Mouse (Mus musculus) embryonic facial prominence, embryonic 15.5 days (tissue): Measurements from ENCODE around the gene Alg3. TPM values are rescaled to one million over a fixed set of nuclear protein-coding genes. Genes with fewer than 3 reads are reported as not detected.

Source experiments
- ATAC-seq: fragments of 200-750 bp; cut with Nextera tagmentation; 2 replicates; pipeline ENCODE4 v1.8.0; 2017; ENCODE audit warnings: low read depth, moderate TSS enrichment; ENCODE audit not compliant: insufficient number of reproducible peaks, low FRiP score, low TSS enrichment
- H3K27ac ChIP-seq: fragments of 300-500 bp; sonication (generic); replicated peaks from 2 replicates; pipeline ENCODE4 v1.5.1; 2015; ENCODE audit warnings: mild to moderate bottlenecking, inconsistent platforms
- H3K27me3 ChIP-seq: fragments of 300-500 bp; sonication (generic); 2 replicates; pipeline ENCODE4 v1.6.1; 2015; ENCODE audit warnings: inconsistent platforms
- H3K36me3 ChIP-seq: fragments of 300-500 bp; sonication (generic); 2 replicates; pipeline ENCODE4 v1.6.1; 2015; ENCODE audit warnings: mild to moderate bottlenecking, inconsistent platforms
- H3K4me1 ChIP-seq: fragments of 300-500 bp; sonication (generic); 2 replicates; pipeline ENCODE4 v1.6.1; 2015; ENCODE audit warnings: inconsistent platforms
- H3K4me2 ChIP-seq: fragments of 300-500 bp; sonication (generic); replicated peaks from 2 replicates; pipeline ENCODE4 v1.6.1; 2015; ENCODE audit warnings: mild to moderate bottlenecking, inconsistent platforms
- H3K4me3 ChIP-seq: fragments of 300-500 bp; sonication (generic); replicated peaks from 2 replicates; pipeline ENCODE4 v1.5.1; 2015; ENCODE audit warnings: mild to moderate bottlenecking, inconsistent platforms
- H3K9ac ChIP-seq: fragments of 300-500 bp; sonication (generic); 2 replicates; pipeline ENCODE4 v1.6.1; 2015; ENCODE audit warnings: inconsistent platforms
- H3K9me3 ChIP-seq: fragments of 300-500 bp; sonication (generic); replicated peaks from 2 replicates; pipeline ENCODE4 v1.6.1; 2016; ENCODE audit warnings: inconsistent platforms
- WGBS: fragments of 180-500 bp; shearing (Covaris S2); methylation state at CpG from one replicate; pipeline ENCODE4 v1.1.7; 2015; 5-methylcytosine and 5-hydroxymethylcytosine counted together
- polyA plus RNA-seq: library from polyadenylated mRNA; unstranded; fragments of >200 nt; fragmentation: Nextera tagmentation; extraction: Ambion mirVana; gene quantifications from 2 replicates; pipeline ENCODE4 v1.2.1, GENCODE M21; 2015

Gene Alg3
- polyA plus RNA-seq, 1 experiment from 2014 or later: 39.4 TPM

DNA sequence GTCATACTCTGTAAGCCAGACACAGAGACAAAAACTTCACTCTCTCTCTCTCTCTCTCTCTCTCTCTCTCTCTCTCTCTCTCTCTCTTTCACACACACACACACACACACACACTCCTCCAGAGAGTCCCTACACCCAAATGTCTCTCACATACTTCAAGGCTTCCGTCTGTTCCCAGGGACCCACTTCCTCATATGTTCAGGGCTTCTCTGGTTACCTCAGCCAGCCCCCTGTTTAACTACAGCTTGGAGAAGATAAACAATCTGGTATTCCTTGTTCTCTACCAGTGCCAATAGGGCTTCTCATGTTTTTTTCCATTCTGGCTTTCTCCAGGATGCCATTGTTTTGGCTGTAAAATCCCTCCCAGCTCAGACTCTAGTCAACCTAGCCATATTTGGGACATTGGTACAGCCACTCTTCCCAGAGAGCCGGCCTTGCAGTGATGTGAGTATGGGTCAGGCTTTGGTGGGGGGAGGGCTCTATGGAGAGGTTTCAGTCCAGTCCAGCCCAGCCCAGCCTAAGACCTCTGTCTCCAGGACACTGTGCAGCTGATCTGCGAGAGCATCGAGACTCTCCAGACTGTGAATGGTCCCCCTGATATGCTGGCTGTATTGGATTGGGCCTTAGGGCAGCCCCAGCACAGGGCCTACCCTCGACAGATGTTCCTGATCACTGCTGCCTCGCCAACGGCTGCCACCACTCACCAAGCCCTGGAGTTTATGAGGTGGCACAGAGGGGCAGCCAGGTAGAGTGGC lies 14.7 kb downstream of the Alg3 start:
- WGBS: 50% methylated on average over 7 of the region's 7 CpGs
- no peak overlapping the region for H3K9ac ChIP-seq
- H3K9me3 ChIP-seq: no peaks in the 10 kb centered on the region
- no peak overlapping the region for H3K4me3 ChIP-seq
- H3K4me1 ChIP-seq: no peaks in the 10 kb centered on the region
- H3K4me2 ChIP-seq: no peak overlapping the region
- peaks cover 32% of the 10 kb centered on the region for H3K27me3 ChIP-seq
- no peak overlapping the region for H3K27ac ChIP-seq
- H3K36me3 ChIP-seq: no peaks in the 10 kb centered on the region
- no peak for ATAC-seq

DNA sequence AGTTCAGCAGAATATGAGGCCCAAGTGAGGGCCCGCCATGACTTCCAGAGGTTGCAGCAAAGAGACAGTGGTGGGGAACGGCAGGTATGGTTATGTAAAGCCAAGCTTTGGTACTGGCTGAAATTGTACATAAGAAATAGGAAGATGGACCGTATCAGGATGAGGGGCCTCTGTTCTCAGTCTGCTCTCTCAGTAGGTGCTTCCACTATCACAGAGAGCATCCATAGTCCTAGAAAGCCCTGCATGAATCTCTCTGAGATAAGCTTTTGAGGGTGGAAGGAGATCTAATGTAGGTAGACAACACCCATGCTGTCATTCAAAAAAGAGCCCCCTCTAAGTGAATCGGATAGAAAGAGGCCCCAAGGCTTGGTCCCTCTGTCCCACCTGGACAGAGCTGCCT lies 15.8 kb downstream of the Alg3 start:
- ATAC-seq: no peak
- 83% methylated on average over 4 of the region's 4 CpGs for WGBS
- no peak overlapping the region for H3K4me2 ChIP-seq
- H3K9me3 ChIP-seq: no peaks in the 10 kb centered on the region
- H3K27me3 ChIP-seq: peaks cover 43% of the 10 kb centered on the region
- no peaks in the 10 kb centered on the region for H3K36me3 ChIP-seq
- H3K9ac ChIP-seq: no peak overlapping the region
- H3K4me3 ChIP-seq: no peak overlapping the region
- no peak overlapping the region for H3K27ac ChIP-seq
- peaks cover 8% of the 10 kb centered on the region for H3K4me1 ChIP-seq

DNA sequence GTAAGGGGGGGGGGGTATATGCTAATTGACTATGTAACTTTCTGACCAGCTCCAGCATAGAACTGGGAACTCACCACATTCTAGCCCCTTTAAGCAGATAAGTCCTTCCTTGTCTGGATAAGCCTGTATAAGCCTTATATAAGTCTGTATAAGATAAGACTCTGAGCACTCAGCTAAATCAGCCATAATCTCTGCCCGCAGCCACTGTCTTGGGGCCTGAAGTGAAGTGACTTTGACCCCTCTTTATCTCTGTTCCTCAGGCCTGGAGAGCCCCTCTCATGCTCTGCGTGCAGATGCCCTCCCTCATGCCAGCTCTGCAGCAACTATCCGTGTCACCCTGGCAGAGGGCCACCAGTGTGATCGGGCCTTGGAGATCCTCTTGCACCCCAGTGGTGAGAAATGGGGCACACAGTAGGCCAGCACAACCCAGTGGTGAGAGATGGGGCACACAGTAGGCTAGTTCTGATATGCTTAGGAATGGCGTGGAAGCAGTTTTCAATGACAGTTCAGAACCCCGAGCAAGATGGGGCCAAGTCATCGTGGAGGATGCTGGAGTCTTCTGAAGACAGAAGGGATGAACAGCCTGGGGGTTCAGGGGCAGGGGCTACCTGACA lies 16.4 kb downstream of the Alg3 start:
- Histone ChIP-seq H3K4me1 (peaks cover 13% of the 10 kb centered on the region), H3K27me3 (peaks cover 49% of the 10 kb centered on the region), H3K9ac (no peak overlapping the region), H3K4me2 (no peak overlapping the region), H3K36me3 (no peaks in the 10 kb centered on the region), H3K9me3 (no peaks in the 10 kb centered on the region), H3K4me3 (no peak overlapping the region), H3K27ac (no peak overlapping the region)
- ATAC-seq: no peak
- WGBS: 83% methylated on average over 7 of the region's 7 CpGs

DNA sequence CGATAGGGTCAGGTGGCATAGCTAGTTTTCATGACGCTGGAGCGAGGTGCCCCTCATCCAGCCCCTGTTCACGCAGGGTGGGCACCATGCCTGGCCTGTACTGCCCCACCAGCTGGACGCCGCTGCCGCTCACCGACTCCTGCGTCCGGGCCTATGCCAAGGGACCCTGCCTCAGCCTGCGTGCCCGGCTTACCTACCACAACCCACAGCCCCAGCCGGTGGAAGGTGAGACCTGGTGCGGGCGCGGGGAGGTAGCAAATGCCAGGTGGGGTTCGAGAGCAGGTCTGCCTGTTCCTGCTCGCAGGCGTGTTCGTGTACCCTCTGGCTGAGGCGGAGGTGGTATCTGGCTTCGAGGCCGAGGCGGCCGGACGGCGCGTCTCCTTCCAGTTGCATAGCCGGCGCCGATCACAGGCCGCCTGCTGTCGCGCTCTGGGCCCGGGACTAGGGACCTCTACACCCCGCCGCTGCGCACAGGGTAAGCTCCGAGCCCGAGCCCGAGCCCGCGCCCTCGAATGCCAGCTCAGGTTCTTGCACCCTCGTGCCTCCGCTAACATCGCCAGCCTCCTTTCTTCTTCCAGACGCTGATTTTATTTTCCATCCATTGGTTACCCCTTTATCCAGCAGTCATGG lies 20.3 kb downstream of the Alg3 start:
- Histone ChIP-seq H3K4me1 (peaks cover 23% of the 10 kb centered on the region), H3K36me3 (no peaks in the 10 kb centered on the region), H3K4me3 (peak overlapping the region; percentile 57), H3K9me3 (no peaks in the 10 kb centered on the region), H3K27me3 (peaks cover 65% of the 10 kb centered on the region), H3K9ac (no peak overlapping the region), H3K4me2 (peak overlapping the region; percentile 95), H3K27ac (no peak overlapping the region)
- ATAC-seq: no peak
- 3% methylated on average over 48 of the region's 48 CpGs for WGBS

DNA sequence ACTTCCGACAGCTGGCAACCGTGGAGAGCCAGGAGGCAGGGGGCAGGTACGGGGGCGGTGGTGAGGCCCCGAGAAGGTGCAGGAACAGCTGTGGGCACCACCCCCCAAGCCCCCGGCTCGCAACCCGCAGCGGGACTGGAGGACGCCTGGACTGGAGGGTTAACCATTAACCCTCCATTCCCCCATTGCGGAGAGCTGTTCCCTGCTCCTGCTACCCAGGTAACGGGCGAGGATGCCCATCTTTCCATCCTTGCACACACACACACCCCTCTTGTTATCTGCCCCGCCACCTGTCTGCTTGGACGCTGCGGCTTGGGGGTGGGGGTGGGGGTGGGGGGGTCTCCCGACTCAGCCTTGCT lies 20.9 kb downstream of the Alg3 start:
- H3K4me2 ChIP-seq: peak overlapping the region; percentile 95
- whole genome bisulfite sequencing: 7% methylated on average over 17 of the region's 17 CpGs
- H3K9ac ChIP-seq: no peak overlapping the region
- no peak overlapping the region for H3K27ac ChIP-seq
- no peaks in the 10 kb centered on the region for H3K36me3 ChIP-seq
- H3K4me3 ChIP-seq: peak overlapping the region; percentile 57
- H3K4me1 ChIP-seq: peaks cover 23% of the 10 kb centered on the region
- H3K9me3 ChIP-seq: no peaks in the 10 kb centered on the region
- no peak for ATAC-seq
- peaks cover 65% of the 10 kb centered on the region for H3K27me3 ChIP-seq

DNA sequence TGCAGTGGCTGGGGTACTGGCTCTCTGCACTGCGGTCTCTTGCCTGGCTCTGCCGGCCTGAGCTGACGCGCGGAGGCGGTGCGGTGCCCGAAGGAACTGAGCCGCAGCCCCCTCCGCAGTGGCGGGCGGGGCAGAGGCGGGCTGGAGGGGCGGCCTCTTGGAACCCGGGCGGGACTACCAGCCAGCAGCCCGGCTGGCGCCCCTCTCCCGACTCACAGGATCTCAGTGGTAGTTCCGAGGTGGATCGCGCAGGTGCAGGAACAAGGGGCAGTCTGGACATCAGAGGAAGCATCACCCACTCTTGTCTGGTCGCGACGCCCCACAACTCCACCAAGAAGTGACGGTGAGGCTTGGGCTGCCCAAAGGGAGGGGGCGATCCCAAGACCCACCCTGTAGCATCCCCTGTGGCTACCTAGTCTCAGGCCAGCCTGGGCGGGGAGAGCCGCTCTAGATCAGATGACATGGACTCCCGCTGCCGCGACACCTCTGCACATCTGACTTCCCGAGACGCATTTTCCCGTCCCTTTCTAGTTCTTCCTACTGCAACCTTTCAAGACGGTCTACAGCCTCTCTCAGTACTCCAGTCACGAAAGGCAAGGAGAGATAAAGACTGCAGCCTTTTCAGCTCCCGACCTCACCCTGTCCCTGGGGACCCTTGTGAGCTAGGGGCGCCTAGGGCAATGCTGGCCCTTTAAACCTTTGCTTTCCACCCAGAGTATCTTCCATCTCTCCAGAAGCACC lies 21.4 kb downstream of the Alg3 start:
- Histone ChIP-seq H3K4me1 (peaks cover 23% of the 10 kb centered on the region), H3K36me3 (no peaks in the 10 kb centered on the region), H3K4me2 (peak overlapping the region; percentile 95), H3K9me3 (no peaks in the 10 kb centered on the region), H3K27me3 (peaks cover 63% of the 10 kb centered on the region), H3K9ac (peak overlapping the region; percentile 28; the same call in 1 of the 2 replicates), H3K27ac (no peak overlapping the region), H3K4me3 (peak overlapping the region; percentile 57)
- under 1% methylated on average over 39 of the region's 39 CpGs for WGBS
- ATAC-seq: peak; percentile 75; the same call in 1 of the 2 replicates

- Histone ChIP-seq H3K27me3 (peaks cover 59% of the 10 kb centered on the region), H3K27ac (no peak within 1 kb of the TSS), H3K36me3 (no peaks in the 10 kb centered on the region), H3K9me3 (no peaks in the 10 kb centered on the region), H3K4me1 (peaks cover 23% of the 10 kb centered on the region), H3K4me3 (peak within 1 kb of the TSS; percentile 57), H3K4me2 (peak within 1 kb of the TSS; percentile 95), H3K9ac (peak within 1 kb of the TSS; percentile 28; the same call in 1 of the 2 replicates)
- no peak; the same call in 1 of the 2 replicates for ATAC-seq
- under 1% methylated on average over 24 of the region's 24 CpGs for WGBS
Observed at GRCm38 (mm10) chr16:20589366-20589938, 22.1 kb downstream of the Alg3 start, which contains the start of gene Vwa5b2. Gene Vwa5b2 (plus strand): TSS chr16:20589471.

GRCm38 (mm10) chr16:20565075-20565474 lies 46.5 kb downstream of the Alg3 start:
- 68% methylated on average over 1 of the region's 1 CpGs for WGBS
- no peak for ATAC-seq
- H3K36me3 ChIP-seq: peaks cover 28% of the 10 kb centered on the region

GRCm38 (mm10) chr16:20557381-20557780 lies 54.2 kb downstream of the Alg3 start:
- Histone ChIP-seq H3K4me1 (no peaks in the 10 kb centered on the region), H3K9ac (no peak overlapping the region), H3K9me3 (no peaks in the 10 kb centered on the region), H3K27me3 (no peaks in the 10 kb centered on the region), H3K36me3 (peaks cover 79% of the 10 kb centered on the region), H3K27ac (no peak overlapping the region), H3K4me3 (no peak overlapping the region), H3K4me2 (no peak overlapping the region)
- WGBS: 77% methylated on average over 7 of the region's 7 CpGs
- ATAC-seq: no peak

More at GRCm38 (mm10) chr16:20565075-20565474, 46.5 kb downstream of the Alg3 start:
- Histone ChIP-seq H3K9me3 (no peaks in the 10 kb centered on the region), H3K27ac (no peak overlapping the region), H3K9ac (no peak overlapping the region), H3K27me3 (no peaks in the 10 kb centered on the region), H3K4me1 (no peaks in the 10 kb centered on the region), H3K4me3 (no peak overlapping the region), H3K4me2 (no peak overlapping the region)
